Mouse (Mus musculus): ENCODE measurements around the gene Gm6377.

The Gm6377 gene

GRCm38 (mm10) chrX:109196468-109196867 lies at the start of gene Gm6377:
Gm6377 (plus strand) TSS chrX:109196756.
- DNase-seq (ENCODE audit: low spot score), result no peak

- DNase-seq (ENCODE audit: low spot score), result no peak
Measured at GRCm38 (mm10) chrX:109147108-109147507, 49.4 kb upstream of the Gm6377 start.

- no peak for DNase-seq (ENCODE audit: low spot score)
Measured at GRCm38 (mm10) chrX:109151228-109151627, 45.3 kb upstream of the Gm6377 start.

GRCm38 (mm10) chrX:109160326-109160725 lies 36.2 kb upstream of the Gm6377 start:
- DNase-seq (ENCODE audit: low spot score), result no peak

GRCm38 (mm10) chrX:109160901-109161300 lies 35.7 kb upstream of the Gm6377 start:
- no peak for DNase-seq (ENCODE audit: low spot score)

GRCm38 (mm10) chrX:109175038-109175437 lies 21.5 kb upstream of the Gm6377 start:
- no peak for DNase-seq (ENCODE audit: low spot score)

- no peak for DNase-seq (ENCODE audit: low spot score)
Measured at GRCm38 (mm10) chrX:109175470-109175869, 21.1 kb upstream of the Gm6377 start.

GRCm38 (mm10) chrX:109184706-109185478 lies 11.7 kb upstream of the Gm6377 start:
- DNase-seq (ENCODE audit: low spot score), result no peak

GRCm38 (mm10) chrX:109189607-109190006 lies 6.9 kb upstream of the Gm6377 start:
- no peak for DNase-seq (ENCODE audit: low spot score)

- DNase-seq (ENCODE audit: low spot score), result no peak
Measured at GRCm38 (mm10) chrX:109190969-109191368, 5.6 kb upstream of the Gm6377 start.

- no peak for DNase-seq (ENCODE audit: low spot score)
Measured at GRCm38 (mm10) chrX:109191436-109191835, 5.1 kb upstream of the Gm6377 start.

- no peak for DNase-seq (ENCODE audit: low spot score)
Measured at GRCm38 (mm10) chrX:109207843-109208242, 11.3 kb downstream of the Gm6377 start.

- DNase-seq (ENCODE audit: low spot score), result no peak
Measured at GRCm38 (mm10) chrX:109228720-109229119, 32.2 kb downstream of the Gm6377 start.

- DNase-seq (ENCODE audit: low spot score), result no peak
Measured at GRCm38 (mm10) chrX:109235383-109236036, 39.0 kb downstream of the Gm6377 start.

GRCm38 (mm10) chrX:109238163-109238562 lies 41.6 kb downstream of the Gm6377 start:
- no peak for DNase-seq (ENCODE audit: low spot score)

Data from ovary, adult 18-20 months (tissue).